Mouse (Mus musculus): ENCODE data around the gene Hnf1b.

Hnf1b gene

GRCm38 (mm10) chr11:83852501-83853211, 2.8 kb downstream of the Hnf1b start:
- DNase-seq (ENCODE audit: low spot score in 2 of 2): peak in 1 of 2 experiments; percentile 7

GRCm38 (mm10) chr11:83853221-83853792, 3.4 kb downstream of the Hnf1b start:
- peak; percentile 21 to 39 for DNase-seq (ENCODE audit: low spot score in 2 of 2)

- DNase-seq (ENCODE audit: low spot score in 2 of 2): no peak
Observed at GRCm38 (mm10) chr11:83854091-83854490, 4.2 kb downstream of the Hnf1b start.

GRCm38 (mm10) chr11:83854707-83855106, 4.8 kb downstream of the Hnf1b start:
- no peak for DNase-seq (ENCODE audit: low spot score in 2 of 2)

- DNase-seq (ENCODE audit: low spot score in 2 of 2): no peak
Observed at GRCm38 (mm10) chr11:83857256-83857655, 7.4 kb downstream of the Hnf1b start.

GRCm38 (mm10) chr11:83865286-83865685, 15.4 kb downstream of the Hnf1b start:
- DNase-seq (ENCODE audit: low spot score in 2 of 2): no peak

- DNase-seq (ENCODE audit: low spot score in 2 of 2): no peak
Observed at GRCm38 (mm10) chr11:83867571-83867970, 17.7 kb downstream of the Hnf1b start.

- no peak for DNase-seq (ENCODE audit: low spot score in 2 of 2)
Observed at GRCm38 (mm10) chr11:83869147-83869546, 19.3 kb downstream of the Hnf1b start.

- DNase-seq (ENCODE audit: low spot score in 2 of 2): no peak
Observed at GRCm38 (mm10) chr11:83869686-83870085, 19.8 kb downstream of the Hnf1b start.

- DNase-seq (ENCODE audit: low spot score in 2 of 2): no peak
Observed at GRCm38 (mm10) chr11:83871780-83872554, 22.1 kb downstream of the Hnf1b start.

- DNase-seq (ENCODE audit: low spot score in 2 of 2): no peak
Observed at GRCm38 (mm10) chr11:83873509-83873908, 23.6 kb downstream of the Hnf1b start.

GRCm38 (mm10) chr11:83876630-83877029, 26.8 kb downstream of the Hnf1b start:
- DNase-seq (ENCODE audit: low spot score in 2 of 2): no peak

GRCm38 (mm10) chr11:83877765-83878164, 27.9 kb downstream of the Hnf1b start:
- DNase-seq (ENCODE audit: low spot score in 2 of 2): peak in 1 of 2 experiments; percentile 57

GRCm38 (mm10) chr11:83878417-83878952, 28.6 kb downstream of the Hnf1b start:
- DNase-seq (ENCODE audit: low spot score in 2 of 2): no peak

GRCm38 (mm10) chr11:83879130-83879529, 29.3 kb downstream of the Hnf1b start:
- DNase-seq (ENCODE audit: low spot score in 2 of 2): peak in 1 of 2 experiments; percentile 13

- no peak for DNase-seq (ENCODE audit: low spot score in 2 of 2)
Observed at GRCm38 (mm10) chr11:83881438-83881837, 31.6 kb downstream of the Hnf1b start.

- DNase-seq (ENCODE audit: low spot score in 2 of 2): peak in 1 of 2 experiments; percentile 18
Observed at GRCm38 (mm10) chr11:83882552-83882951, 32.7 kb downstream of the Hnf1b start.

- no peak for DNase-seq (ENCODE audit: low spot score in 2 of 2)
Observed at GRCm38 (mm10) chr11:83883074-83883473, 33.2 kb downstream of the Hnf1b start.

GRCm38 (mm10) chr11:83883812-83884211, 33.9 kb downstream of the Hnf1b start:
- no peak for DNase-seq (ENCODE audit: low spot score in 2 of 2)

- DNase-seq (ENCODE audit: low spot score in 2 of 2): no peak
Observed at GRCm38 (mm10) chr11:83885175-83885574, 35.3 kb downstream of the Hnf1b start.

- DNase-seq (ENCODE audit: low spot score in 2 of 2): no peak
Observed at GRCm38 (mm10) chr11:83886746-83887145, 36.9 kb downstream of the Hnf1b start.

GRCm38 (mm10) chr11:83891366-83891765, 41.5 kb downstream of the Hnf1b start:
- no peak for DNase-seq (ENCODE audit: low spot score in 2 of 2)

All from urinary bladder, postnatal 36 days (tissue).